Mouse (Mus musculus) heart, embryonic 14.5 days (tissue): ENCODE measurements at regions not wholly inside any gene's neighbourhood (a gene's known extent, or its start where the extent isn't known, plus 50 kb on each side); places are given as distances from the start of the nearest gene placed in this dataset.

Source experiments
- ATAC-seq: fragments of 200-750 bp; cut with Nextera tagmentation; 2 replicates; pipeline ENCODE4 v1.8.0; 2017; ENCODE audit warnings: low read depth, moderate TSS enrichment; ENCODE audit not compliant: insufficient number of reproducible peaks, insufficient read depth, low FRiP score
- H3K27ac ChIP-seq, 2 experiments: fragments of 200-500 bp in 1 of 2; fragments of 300-500 bp in 1 of 2; sonication (generic) in 1 of 2; replicated peaks in 1 of 2; 2 replicates each; pipeline ENCODE4 v1.5.1; 2012 to 2014; ENCODE audit warnings: low read depth in 2 of 2, low read length in 2 of 2, control low read depth in 1 of 2, mild to moderate bottlenecking in 1 of 2, mixed read lengths in 1 of 2; ENCODE audit not compliant: control insufficient read depth in 1 of 2, insufficient read depth in 1 of 2
- H3K27me3 ChIP-seq: fragments of 300-500 bp; sonication (generic); 2 replicates; pipeline ENCODE4 v1.6.1; 2014; ENCODE audit warnings: mild to moderate bottlenecking, low read length, control low read depth; ENCODE audit not compliant: control insufficient read depth, insufficient read depth
- H3K36me3 ChIP-seq: fragments of 300-500 bp; sonication (generic); 2 replicates; pipeline ENCODE4 v1.6.1; 2014; ENCODE audit warnings: mild to moderate bottlenecking, control low read depth, low read length, mixed read lengths; ENCODE audit not compliant: control insufficient read depth, insufficient read depth
- H3K4me1 ChIP-seq, 2 experiments: fragments of 200-500 bp in 1 of 2; fragments of 300-500 bp in 1 of 2; sonication (generic) in 1 of 2; 2 replicates each; pipeline ENCODE4 v1.6.1; 2012 to 2014; ENCODE audit warnings: low read length in 2 of 2, control low read depth in 1 of 2, mixed read lengths in 1 of 2; ENCODE audit not compliant: control insufficient read depth in 2 of 2, insufficient read depth in 2 of 2
- H3K4me2 ChIP-seq: fragments of 300-500 bp; sonication (generic); 2 replicates; pipeline ENCODE4 v1.6.1; 2014; ENCODE audit warnings: mild to moderate bottlenecking, low read length
- H3K4me3 ChIP-seq, 2 experiments: fragments of 200-500 bp in 1 of 2; fragments of 300-500 bp in 1 of 2; sonication (generic) in 1 of 2; 2 replicates each; pipeline ENCODE4 v1.5.1; 2012 to 2014; ENCODE audit warnings: low read length in 2 of 2, mild to moderate bottlenecking in 2 of 2, control low read depth in 1 of 2, low read depth in 1 of 2, moderate library complexity in 1 of 2; ENCODE audit not compliant: control insufficient read depth in 1 of 2, insufficient read depth in 1 of 2
- H3K9ac ChIP-seq: fragments of 300-500 bp; sonication (generic); 2 replicates; pipeline ENCODE4 v1.6.1; 2014; ENCODE audit warnings: mild to moderate bottlenecking, low read length
- H3K9me3 ChIP-seq: fragments of 300-500 bp; sonication (generic); 2 replicates; pipeline ENCODE4 v1.6.1; 2016; ENCODE audit warnings: low read length, control low read depth; ENCODE audit not compliant: control insufficient read depth
- WGBS: fragments of 180-500 bp; shearing (Covaris S2); extraction: QIAGEN DNeasy Blood & Tissue Kit; methylation state at CpG from one replicate; pipeline ENCODE4 v1.1.7; 2014; 5-methylcytosine and 5-hydroxymethylcytosine counted together

DNA sequence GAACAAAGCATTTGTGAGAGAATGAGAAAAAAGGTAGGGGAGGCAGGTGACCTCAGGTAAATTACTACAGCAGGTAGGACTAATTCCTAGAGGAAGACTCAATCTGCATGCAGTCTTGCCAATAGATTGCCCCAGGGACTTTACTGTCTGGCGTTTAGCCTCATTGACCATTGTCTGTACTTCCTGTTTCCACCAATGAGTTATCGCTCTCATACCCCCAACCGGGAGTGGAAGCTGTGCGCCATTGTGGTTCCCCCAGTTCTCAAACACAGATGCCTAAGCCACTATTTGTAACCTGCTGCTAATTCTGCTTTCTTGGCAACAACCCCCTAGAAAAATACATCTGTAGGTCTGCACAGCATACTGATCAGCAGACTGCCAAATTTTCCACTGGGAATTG, 65.5 kb upstream of the Tle4 start:
- no peak overlapping the region for H3K27ac ChIP-seq
- no peak for ATAC-seq
- H3K9me3 ChIP-seq: no peaks in the 10 kb centered on the region
- no peak overlapping the region for H3K4me3 ChIP-seq
- no peaks in the 10 kb centered on the region for H3K36me3 ChIP-seq
- H3K27me3 ChIP-seq: no peaks in the 10 kb centered on the region
- no peak overlapping the region for H3K4me2 ChIP-seq
- WGBS: 70% methylated on average over 4 of the region's 4 CpGs
- no peak overlapping the region for H3K9ac ChIP-seq
- no peaks in the 10 kb centered on the region for H3K4me1 ChIP-seq

DNA sequence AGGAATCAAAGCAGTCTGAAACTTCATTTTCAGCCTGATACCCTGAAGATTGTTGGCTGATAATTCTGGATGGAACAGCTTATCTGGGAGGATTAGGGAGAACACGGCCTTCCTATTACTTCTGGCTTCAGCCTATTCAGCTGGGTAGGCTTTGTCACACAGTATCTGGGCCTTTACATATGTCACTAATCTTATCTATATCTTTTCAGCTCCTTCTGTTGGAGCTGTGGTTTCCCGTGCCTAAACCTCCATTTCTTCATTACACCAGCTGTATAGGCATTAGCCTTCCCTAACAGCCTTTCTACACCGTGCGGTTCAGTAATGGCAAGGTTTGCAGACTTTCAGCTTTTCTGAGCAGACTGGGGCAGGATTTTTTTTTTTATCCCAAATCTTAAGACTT, 61.9 kb upstream of the Tle4 start:
- WGBS: 56% methylated on average over 4 of the region's 4 CpGs
- Histone ChIP-seq H3K4me2 (no peak overlapping the region), H3K27ac (no peak overlapping the region), H3K4me1 (no peaks in the 10 kb centered on the region), H3K36me3 (no peaks in the 10 kb centered on the region), H3K9ac (no peak overlapping the region), H3K9me3 (no peaks in the 10 kb centered on the region), H3K4me3 (no peak overlapping the region), H3K27me3 (no peaks in the 10 kb centered on the region)
- no peak for ATAC-seq

DNA sequence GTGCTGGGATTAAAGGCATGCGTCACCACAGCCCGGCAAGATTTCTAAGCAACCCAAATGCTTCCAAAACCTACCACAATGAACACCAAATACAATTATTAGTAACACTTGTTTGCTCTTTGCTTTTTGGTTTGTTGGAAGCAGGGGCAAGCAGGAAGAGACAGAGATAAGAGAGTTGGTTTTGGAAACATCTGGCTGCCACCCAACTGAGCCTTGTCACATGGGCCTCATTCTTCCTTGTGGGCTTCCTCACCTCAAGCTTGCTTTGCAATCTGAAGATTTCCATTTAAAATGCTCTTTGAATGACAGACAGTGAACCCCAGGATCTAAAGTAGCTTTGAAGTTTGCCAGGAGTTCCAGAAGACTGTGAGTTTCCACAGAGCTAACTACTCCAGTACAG, 60.6 kb upstream of the Tle4 start:
- no peaks in the 10 kb centered on the region for H3K4me1 ChIP-seq
- H3K4me3 ChIP-seq: no peak overlapping the region
- no peaks in the 10 kb centered on the region for H3K27me3 ChIP-seq
- no peaks in the 10 kb centered on the region for H3K36me3 ChIP-seq
- H3K9ac ChIP-seq: no peak overlapping the region
- ATAC-seq: no peak
- H3K4me2 ChIP-seq: no peak overlapping the region
- H3K27ac ChIP-seq: no peak overlapping the region
- WGBS: 79% methylated on average over 2 of the region's 2 CpGs
- no peaks in the 10 kb centered on the region for H3K9me3 ChIP-seq

DNA sequence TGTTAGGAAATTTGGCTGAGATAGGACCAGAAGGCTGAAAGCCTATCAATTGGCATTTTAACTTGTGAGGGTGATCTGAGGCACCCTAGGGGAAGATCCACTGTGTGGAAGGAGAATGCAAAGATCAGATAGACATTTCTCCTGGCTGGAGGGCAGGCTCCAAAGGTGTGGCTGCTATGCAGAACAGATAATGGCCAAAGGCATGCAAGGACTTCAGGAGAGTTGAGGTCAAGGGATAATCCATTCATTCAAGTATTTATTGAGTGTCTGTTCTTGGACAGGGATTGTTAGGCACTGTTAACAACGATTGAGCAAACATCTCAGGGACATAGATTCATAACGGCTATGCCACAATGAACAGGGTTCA, 58.2 kb upstream of the Tle4 start:
- H3K27ac ChIP-seq: no peak overlapping the region
- H3K9me3 ChIP-seq: no peaks in the 10 kb centered on the region
- no peak overlapping the region for H3K4me3 ChIP-seq
- WGBS: 61% methylated on average over 2 of the region's 2 CpGs
- no peak overlapping the region for H3K4me2 ChIP-seq
- H3K4me1 ChIP-seq: no peaks in the 10 kb centered on the region
- ATAC-seq: no peak
- H3K27me3 ChIP-seq: no peaks in the 10 kb centered on the region
- no peak overlapping the region for H3K9ac ChIP-seq
- H3K36me3 ChIP-seq: no peaks in the 10 kb centered on the region

DNA sequence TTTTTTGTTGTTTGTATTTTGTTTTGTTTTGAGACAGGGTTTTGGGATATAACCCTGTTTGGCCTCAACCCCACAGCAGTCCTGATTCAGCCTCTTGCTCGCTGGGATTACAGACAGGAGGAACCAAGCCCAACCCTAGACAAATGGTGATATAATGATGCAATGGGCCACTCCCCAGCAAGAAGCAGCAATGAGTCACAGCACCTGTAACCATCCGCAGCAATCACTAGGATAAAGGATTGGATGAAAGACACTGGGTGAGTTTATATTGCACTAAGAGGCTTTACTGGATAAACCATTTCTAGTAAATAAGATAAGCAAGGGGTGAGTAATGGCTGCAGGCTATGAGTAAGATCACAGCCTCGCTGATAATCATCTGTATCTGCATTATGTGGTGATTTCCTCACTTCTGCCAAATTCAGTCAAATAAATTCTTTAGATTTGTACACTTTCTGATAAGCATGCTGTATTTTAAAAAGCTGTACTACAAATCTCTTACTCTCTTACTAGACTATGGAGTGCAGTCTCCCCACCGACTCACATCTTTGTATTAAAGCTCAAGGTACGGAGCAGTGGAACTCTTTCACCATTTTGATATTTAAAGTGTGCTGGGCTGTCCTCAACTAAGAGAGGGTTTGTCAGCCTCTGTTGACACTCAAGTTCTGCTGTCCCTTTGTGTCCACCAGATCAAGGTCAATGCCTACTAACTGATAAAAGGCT, 57.6 kb upstream of the Tle4 start:
- ATAC-seq: no peak
- Histone ChIP-seq H3K36me3 (no peaks in the 10 kb centered on the region), H3K27me3 (no peaks in the 10 kb centered on the region), H3K9ac (no peak overlapping the region), H3K4me3 (no peak overlapping the region), H3K9me3 (no peaks in the 10 kb centered on the region), H3K27ac (no peak overlapping the region), H3K4me2 (no peak overlapping the region), H3K4me1 (no peaks in the 10 kb centered on the region)
- WGBS: 65% methylated on average over 5 of the region's 5 CpGs
